Mouse (Mus musculus): Measurements from ENCODE around the gene Suds3.

GRCm38 (mm10) chr5:117104329-117104728 lies 11.6 kb downstream of the Suds3 start:
- TF ChIP-seq CTCF (conservative IDR thresholded peaks at IDR 0.05; ENCODE audit: low read length) (no peak), POU5F1 (IDR thresholded peaks at IDR 0.05; ENCODE audit: borderline replicate concordance, low read length) (no peak)

Measured in E14TG2a.4 (cell line).